10 mouse cellular contexts compared by ENCODE assay signal in genomic region chr7:136712962-136713640, GRCm38 (mm10).
DNase-seq lines count a peak whose midpoint lies in the region; ATAC-seq and TF ChIP-seq lines count a peak whose summit lies in the region.
"Had no signal": no experiment of that assay in that cellular context is flagged by ENCODE, and none has a peak within 500 bp of the region (broad histone marks: within the 10 kb centered on the region; RNA-seq: fewer than 3 reads in every experiment).

No protein-coding gene starts in this region.

- no peaks in the 10 kb centered on the region for H3K36me3 ChIP-seq in heart, embryonic 10.5 days
- no peaks in the 10 kb centered on the region for H3K36me3 ChIP-seq in kidney, postnatal 0 days (ENCODE audit: insufficient read depth, low read length)
- H3K36me3 ChIP-seq in midbrain, embryonic 10.5 days, result no peaks in the 10 kb centered on the region
- H3K36me3 ChIP-seq: hindbrain, embryonic 13.5 days had no signal

- no peak overlapping the region for H3K4me2 ChIP-seq in kidney, postnatal 0 days (ENCODE audit: low read length)
- H3K4me2 ChIP-seq: hindbrain, embryonic 13.5 days had no signal

- peak; percentile 95 for DNase-seq in heart, adult 11 months
- no peak for DNase-seq in heart, embryonic 10.5 days (ENCODE audit: low spot score)
- DNase-seq in NIH3T3 (ENCODE audit: low read depth), result peak; percentile 58
- peak; percentile 59 to 65 for DNase-seq in heart, adult 9 months (ENCODE audit: low spot score in 2 of 2)
- DNase-seq in kidney, postnatal 0 days (ENCODE audit: low spot score), result peak; percentile 90
- DNase-seq in natural killer cell, adult 2 months (ENCODE audit: low spot score in 2 of 2), result no peak
- DNase-seq in midbrain, embryonic 10.5 days (ENCODE audit: low spot score), result no peak
- DNase-seq in right cerebral cortex, postnatal 25 days, result no peak
- DNase-seq: cerebellum, postnatal 14 days had no signal

- H3K4me1 ChIP-seq in heart, embryonic 10.5 days, result no peaks in the 10 kb centered on the region
- H3K4me1 ChIP-seq in kidney, postnatal 0 days (replicated peaks; ENCODE audit: insufficient read depth, low read length), result no peaks in the 10 kb centered on the region
- H3K4me1 ChIP-seq in midbrain, embryonic 10.5 days, result 0 out of 2 replicates have a peak, but pooled peaks cover 1% of the 10 kb centered on the region
- H3K4me1 ChIP-seq: hindbrain, embryonic 13.5 days had no signal

- no peak for TF ChIP-seq CTCF in kidney, postnatal 0 days (IDR thresholded peaks at IDR 0.05; ENCODE audit: low read depth)

- no peak overlapping the region for H3K9ac ChIP-seq in kidney, postnatal 0 days (ENCODE audit: low read depth, low read length)
- H3K9ac ChIP-seq: hindbrain, embryonic 13.5 days had no signal

- no peaks in the 10 kb centered on the region for H3K27me3 ChIP-seq in heart, embryonic 10.5 days (ENCODE audit: insufficient read depth, poor library complexity, severe bottlenecking)
- H3K27me3 ChIP-seq in kidney, postnatal 0 days (ENCODE audit: insufficient read depth, low read length), result no peaks in the 10 kb centered on the region
- H3K27me3 ChIP-seq in midbrain, embryonic 10.5 days (ENCODE audit: low read depth, poor library complexity, severe bottlenecking), result no peaks in the 10 kb centered on the region
- H3K27me3 ChIP-seq: hindbrain, embryonic 13.5 days had no signal

- ATAC-seq in kidney, postnatal 0 days (replicated peaks; ENCODE audit: low FRiP score, low read depth), result no peak

- H3K4me3 ChIP-seq in heart, embryonic 10.5 days, result no peak overlapping the region
- H3K4me3 ChIP-seq in kidney, postnatal 0 days (replicated peaks; ENCODE audit: low read depth, low read length), result no peak overlapping the region
- H3K4me3 ChIP-seq in midbrain, embryonic 10.5 days, result no peak overlapping the region
- H3K4me3 ChIP-seq: hindbrain, embryonic 13.5 days had no signal

- WGBS in heart, embryonic 10.5 days, result 82% methylated on average over 16 of the region's 16 CpGs
- WGBS in kidney, postnatal 0 days, result 18% methylated on average over 16 of the region's 16 CpGs
- WGBS in midbrain, embryonic 10.5 days, result 84% methylated on average over 16 of the region's 16 CpGs

- no peak overlapping the region for H3K27ac ChIP-seq in heart, embryonic 10.5 days
- H3K27ac ChIP-seq in kidney, postnatal 0 days, result no peak overlapping the region; the same call in 1 of the 2 replicates
- no peak overlapping the region for H3K27ac ChIP-seq in midbrain, embryonic 10.5 days (replicated peaks)
- H3K27ac ChIP-seq: hindbrain, embryonic 13.5 days had no signal

- no peaks in the 10 kb centered on the region for H3K9me3 ChIP-seq in heart, embryonic 10.5 days
- H3K9me3 ChIP-seq in kidney, postnatal 0 days (replicated peaks; ENCODE audit: low read length), result no peaks in the 10 kb centered on the region
- H3K9me3 ChIP-seq in midbrain, embryonic 10.5 days (replicated peaks), result no peaks in the 10 kb centered on the region
- H3K9me3 ChIP-seq: hindbrain, embryonic 13.5 days had no signal

Comparison
In these comparisons a context has a peak if more than half of its experiments do, and no peak if none do; other contexts are left out.
1. DNase-seq: peak in heart, adult 11 months (single experiment), NIH3T3 (single experiment), heart, adult 9 months (2 of 2) and kidney, postnatal 0 days (single experiment); none in heart, embryonic 10.5 days (single experiment), natural killer cell, adult 2 months (0 of 2), midbrain, embryonic 10.5 days (single experiment) and right cerebral cortex, postnatal 25 days (single experiment).